ENCODE assay signal across 8 mouse cellular contexts in genomic region chr5:143547866-143548265, GRCm38 (mm10). TPM values are rescaled to one million over a fixed set of nuclear protein-coding genes. Genes with fewer than 3 reads are reported as not detected.
DNase-seq lines count a peak whose midpoint lies in the region; ATAC-seq and TF ChIP-seq lines count a peak whose summit lies in the region.

No protein-coding gene starts in this region.

- H3K4me1 ChIP-seq in limb, embryonic 15.5 days: peaks cover 17% of the 10 kb centered on the region

- peaks cover 3% of the 10 kb centered on the region; the same call in 1 of the 2 replicates for H3K36me3 ChIP-seq in limb, embryonic 15.5 days

- TF ChIP-seq CTCF in gastrocnemius, adult 2 months (IDR thresholded peaks at IDR 0.05): no peak

- H3K27ac ChIP-seq in gastrocnemius, adult 2 months: peak overlapping the region; percentile 93
- H3K27ac ChIP-seq in limb, embryonic 15.5 days: peak overlapping the region; percentile 75

- ATAC-seq in limb, embryonic 15.5 days (ENCODE audit: insufficient number of reproducible peaks, low FRiP score, low TSS enrichment, low read depth): no peak

- no peaks in the 10 kb centered on the region for H3K27me3 ChIP-seq in limb, embryonic 15.5 days

- 56% methylated on average over 10 of the region's 10 CpGs for WGBS in limb, embryonic 15.5 days

- H3K4me3 ChIP-seq in gastrocnemius, adult 2 months: peak overlapping the region; percentile 88
- peak overlapping the region; percentile 66; the same call in 1 of the 2 replicates for H3K4me3 ChIP-seq in limb, embryonic 15.5 days

- intact Hi-C loops in gastrocnemius, adult 2 months (cut with DNase I): loop anchor here (1.0 to 10.0 kb wide), 4 partner anchors 19 to 213 kb away; partner anchors contain the start of gene Rac1

- no peak overlapping the region for H3K9ac ChIP-seq in limb, embryonic 15.5 days

- no peaks in the 10 kb centered on the region for H3K9me3 ChIP-seq in limb, embryonic 15.5 days

- H3K4me2 ChIP-seq in limb, embryonic 15.5 days: peak overlapping the region; percentile 92

- no peak for DNase-seq in gastrocnemius, adult 2 months
- no peak for DNase-seq in gastrocnemius, adult 8-10 months (ENCODE audit: low spot score in 2 of 2)
- peak; percentile 13 for DNase-seq in retina, postnatal 1 day
- DNase-seq in retina, embryonic 14.5 days (ENCODE audit: low spot score): no peak
- DNase-seq in adrenal gland, postnatal 14 days: no peak
- DNase-seq in urinary bladder, adult 18-20 months (ENCODE audit: low spot score in 2 of 2): no peak
- no peak for DNase-seq in spleen, adult 18-20 months

RNA-seq across cellular contexts. Expression of gene Rac1, which starts 20.0 kb away (rescaled TPM):
- total RNA-seq in gastrocnemius, adult 2 months (2021): 100 to 1,000 TPM; 211 to 236 TPM
- 100 to 1,000 TPM; 211 to 247 (median 228) TPM for total RNA-seq in gastrocnemius, adult 8-10 months (2022)
- polyA plus RNA-seq in limb, embryonic 15.5 days (2015; fragmentation: Nextera tagmentation; extraction: Ambion mirVana): 467 and 506 TPM in 2 replicates
- total RNA-seq in adrenal gland, postnatal 14 days (2021): 343 and 359 TPM in 2 replicates
